Mouse (Mus musculus) stomach, postnatal 0 days (tissue): ENCODE results near the gene Ctnnbl1. TPM values are rescaled to one million over a fixed set of nuclear protein-coding genes. Genes with fewer than 3 reads are reported as not detected.

ENCODE experiments used
- ATAC-seq: fragments of 200-750 bp; cut with Nextera tagmentation; 2 replicates; pipeline ENCODE4 v1.8.0; 2017; ENCODE audit not compliant: low FRiP score, low TSS enrichment
- DNase-seq: peaks from one replicate; pipeline ENCODE4 v3.0.0-alpha.2; 2016; ENCODE audit warnings: low spot score
- H3K27ac ChIP-seq: fragments of 300-500 bp; sonication (generic); replicated peaks from 2 replicates; pipeline ENCODE4 v1.5.1; 2014; ENCODE audit warnings: mild to moderate bottlenecking, control low read depth
- H3K27me3 ChIP-seq: fragments of 300-500 bp; sonication (generic); 2 replicates; pipeline ENCODE4 v1.6.1; 2014; ENCODE audit warnings: low read length; ENCODE audit not compliant: control insufficient read depth, insufficient read depth
- H3K36me3 ChIP-seq: fragments of 300-500 bp; sonication (generic); 2 replicates; pipeline ENCODE4 v1.6.1; 2014; ENCODE audit warnings: low read length, mixed read lengths; ENCODE audit not compliant: control insufficient read depth, insufficient read depth
- H3K4me1 ChIP-seq: fragments of 300-500 bp; sonication (generic); replicated peaks from 2 replicates; pipeline ENCODE4 v1.6.1; 2014; ENCODE audit warnings: antibody characterized with exemption; ENCODE audit not compliant: control insufficient read depth, insufficient read depth
- H3K4me2 ChIP-seq: fragments of 300-500 bp; sonication (generic); replicated peaks from 2 replicates; pipeline ENCODE4 v1.6.1; 2014; ENCODE audit warnings: low read depth, mild to moderate bottlenecking, control low read depth, moderate library complexity
- H3K4me3 ChIP-seq: fragments of 300-500 bp; sonication (generic); 2 replicates; pipeline ENCODE4 v1.5.1; 2014; ENCODE audit warnings: low read depth, low read length, control low read depth
- H3K9ac ChIP-seq: fragments of 300-500 bp; sonication (generic); 2 replicates; pipeline ENCODE4 v1.6.1; 2014; ENCODE audit warnings: mild to moderate bottlenecking, low read length, control low read depth, mixed read lengths
- H3K9me3 ChIP-seq: fragments of 300-500 bp; sonication (generic); 2 replicates; pipeline ENCODE4 v1.6.1; 2016; ENCODE audit warnings: low read length; ENCODE audit not compliant: control insufficient read depth
- CTCF ChIP-seq: IDR thresholded peaks from 2 replicates; pipeline ENCODE4 v1.5.1; 2016; ENCODE audit warnings: antibody characterized with exemption, low read depth, mild to moderate bottlenecking, moderate library complexity
- EP300 ChIP-seq: optimal IDR thresholded peaks from 2 replicates; pipeline ENCODE3; 2016; ENCODE audit warnings: antibody characterized with exemption
- WGBS: fragments of 180-500 bp; shearing (Covaris S2); extraction: QIAGEN DNeasy Blood & Tissue Kit; methylation state at CpG from one replicate; pipeline ENCODE4 v1.1.7; 2014; 5-methylcytosine and 5-hydroxymethylcytosine counted together
- polyA plus RNA-seq: library from polyadenylated mRNA; unstranded; fragments of >200 nt; fragmentation: Nextera tagmentation; extraction: Ambion mirVana; gene quantifications from 2 replicates; pipeline ENCODE4 v1.2.1, GENCODE M21; 2015

The Ctnnbl1 gene
- polyA plus RNA-seq, 1 experiment from 2014 or later: 23.9 TPM

DNA sequence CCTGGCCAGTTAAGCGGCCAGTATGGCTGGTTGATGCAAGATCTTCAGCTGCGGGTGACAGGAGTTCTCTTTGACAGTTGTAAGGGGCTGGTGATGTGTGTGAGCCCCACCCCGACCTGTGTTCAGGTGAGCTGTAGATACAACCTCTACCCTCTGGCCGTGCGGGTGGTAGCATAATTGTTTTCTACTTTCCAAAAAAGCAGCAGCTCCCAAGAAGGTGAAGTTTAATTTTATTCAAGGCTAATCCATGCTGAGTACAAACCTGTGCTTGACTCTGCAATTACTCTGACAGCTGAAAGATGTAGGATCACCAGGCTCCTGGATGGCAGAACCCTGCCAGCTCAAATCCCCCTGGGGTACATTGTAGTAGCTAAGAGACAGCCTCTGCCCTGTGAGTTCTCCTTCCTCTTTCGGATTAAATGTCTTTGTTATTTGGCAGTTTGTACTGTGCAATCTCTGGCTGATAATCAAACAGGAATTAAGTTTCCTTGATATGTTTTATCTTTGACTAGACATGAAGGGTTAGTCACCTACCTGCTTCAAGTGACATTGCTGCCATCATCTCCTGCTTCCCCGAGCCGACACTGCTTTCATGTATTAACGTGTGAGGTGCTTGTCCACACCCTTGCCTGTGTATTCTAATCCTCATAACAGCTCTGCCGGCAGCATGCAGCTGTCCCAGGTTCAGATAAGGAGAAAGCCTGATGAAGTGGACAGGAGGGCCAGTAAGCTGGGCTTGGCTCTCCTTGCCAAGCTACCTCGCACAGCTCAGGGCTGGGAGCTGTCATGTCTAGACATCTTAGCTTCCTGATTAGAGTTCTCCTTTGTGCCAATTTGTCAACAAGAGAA is 77.1 kb downstream of the Ctnnbl1 start:
- TF ChIP-seq EP300 (no peak), CTCF (no peak)
- Histone ChIP-seq H3K36me3 (no peaks in the 10 kb centered on the region), H3K27ac (no peak overlapping the region), H3K4me3 (no peak overlapping the region), H3K27me3 (no peaks in the 10 kb centered on the region), H3K9ac (no peak overlapping the region), H3K4me1 (no peaks in the 10 kb centered on the region), H3K9me3 (no peaks in the 10 kb centered on the region), H3K4me2 (no peak overlapping the region)
- no peak for DNase-seq
- no peak for ATAC-seq
- WGBS: 50% methylated on average over 11 of the region's 11 CpGs

- 88% methylated on average over 2 of the region's 2 CpGs for WGBS
Measured at GRCm38 (mm10) chr2:157814965-157815283, 77.7 kb downstream of the Ctnnbl1 start.

DNA sequence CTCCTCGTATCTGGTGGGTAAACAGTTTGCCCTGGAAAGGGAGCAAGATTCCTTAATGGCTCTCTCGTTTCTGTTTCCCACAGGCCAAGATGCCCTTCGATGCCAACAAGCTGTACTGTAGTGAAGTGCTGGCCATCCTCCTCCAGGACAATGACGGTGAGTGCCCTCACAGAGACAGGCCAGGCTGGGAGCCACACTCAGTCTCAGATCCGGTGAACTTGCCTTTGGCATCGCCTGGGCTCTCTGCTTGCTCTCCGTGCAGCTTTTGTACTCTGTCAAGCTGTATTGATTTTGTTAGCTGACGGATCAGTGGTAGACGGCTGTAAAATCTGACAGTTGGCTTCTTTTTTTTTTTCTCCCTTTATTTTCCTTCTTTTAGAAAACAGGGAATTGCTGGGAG is 80.5 kb downstream of the Ctnnbl1 start:
- no peaks in the 10 kb centered on the region for H3K36me3 ChIP-seq

More at GRCm38 (mm10) chr2:157814965-157815283, 77.7 kb downstream of the Ctnnbl1 start:
- ATAC-seq (no peak), DNase-seq (no peak)
- Histone ChIP-seq H3K9ac (no peak overlapping the region), H3K27ac (no peak overlapping the region), H3K9me3 (no peaks in the 10 kb centered on the region), H3K4me1 (no peaks in the 10 kb centered on the region), H3K4me2 (no peak overlapping the region), H3K36me3 (no peaks in the 10 kb centered on the region), H3K27me3 (no peaks in the 10 kb centered on the region), H3K4me3 (no peak overlapping the region)
- no peak for TF ChIP-seq EP300
- no peak for TF ChIP-seq CTCF

DNA sequence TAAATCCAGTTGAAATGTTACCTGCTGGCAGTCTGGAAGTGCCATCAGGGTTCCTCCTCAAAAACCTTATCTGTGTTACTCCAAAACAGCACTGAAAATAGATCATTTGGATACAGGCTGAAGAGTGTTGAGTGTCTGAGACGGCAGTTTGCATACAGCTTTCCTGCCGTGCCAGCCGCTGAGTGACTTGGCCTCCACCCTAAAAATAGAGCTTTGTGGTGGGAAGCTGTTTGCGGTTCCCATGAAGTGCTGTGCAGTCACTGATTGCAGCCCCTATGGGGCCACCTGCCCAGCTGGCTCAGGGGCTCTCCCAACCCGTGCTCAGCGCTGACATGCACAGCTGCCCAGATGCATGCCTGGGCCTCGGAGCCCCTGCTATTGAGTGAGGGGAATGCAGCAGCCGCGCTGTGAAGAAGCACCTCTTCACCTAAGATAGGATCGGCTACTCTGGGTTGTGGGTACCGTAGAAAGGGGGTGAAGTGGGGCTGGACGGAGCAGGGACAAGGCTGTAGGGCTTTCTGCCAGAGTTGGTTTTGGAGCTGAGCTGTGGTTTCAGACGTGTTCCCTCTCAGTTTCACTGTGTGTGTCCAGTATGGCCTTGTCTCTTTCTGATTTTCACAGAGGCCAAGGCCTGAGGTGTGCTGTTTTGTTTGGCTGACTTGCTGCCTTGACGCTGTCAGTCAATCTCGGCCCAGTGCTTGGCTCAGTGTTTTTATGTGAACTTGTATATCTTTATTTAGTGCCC is 81.5 kb downstream of the Ctnnbl1 start:
- Histone ChIP-seq H3K9me3 (no peaks in the 10 kb centered on the region), H3K27ac (no peak overlapping the region), H3K4me2 (no peak overlapping the region), H3K4me1 (no peaks in the 10 kb centered on the region), H3K27me3 (no peaks in the 10 kb centered on the region), H3K9ac (no peak overlapping the region), H3K4me3 (no peak overlapping the region), H3K36me3 (no peaks in the 10 kb centered on the region)
- ATAC-seq (no peak), DNase-seq (no peak)
- 79% methylated on average over 15 of the region's 15 CpGs for WGBS
- TF ChIP-seq EP300: no peak
- TF ChIP-seq CTCF: no peak

More for the DNA sequence above, 80.5 kb downstream of the Ctnnbl1 start:
- no peaks in the 10 kb centered on the region for H3K9me3 ChIP-seq
- TF ChIP-seq EP300 (no peak), CTCF (no peak)
- H3K4me3 ChIP-seq: no peak overlapping the region
- no peak for DNase-seq
- H3K9ac ChIP-seq: no peak overlapping the region
- 73% methylated on average over 9 of the region's 9 CpGs for WGBS
- no peak overlapping the region for H3K4me2 ChIP-seq
- no peak overlapping the region for H3K27ac ChIP-seq
- no peaks in the 10 kb centered on the region for H3K4me1 ChIP-seq
- ATAC-seq: no peak
- no peaks in the 10 kb centered on the region for H3K27me3 ChIP-seq

DNA sequence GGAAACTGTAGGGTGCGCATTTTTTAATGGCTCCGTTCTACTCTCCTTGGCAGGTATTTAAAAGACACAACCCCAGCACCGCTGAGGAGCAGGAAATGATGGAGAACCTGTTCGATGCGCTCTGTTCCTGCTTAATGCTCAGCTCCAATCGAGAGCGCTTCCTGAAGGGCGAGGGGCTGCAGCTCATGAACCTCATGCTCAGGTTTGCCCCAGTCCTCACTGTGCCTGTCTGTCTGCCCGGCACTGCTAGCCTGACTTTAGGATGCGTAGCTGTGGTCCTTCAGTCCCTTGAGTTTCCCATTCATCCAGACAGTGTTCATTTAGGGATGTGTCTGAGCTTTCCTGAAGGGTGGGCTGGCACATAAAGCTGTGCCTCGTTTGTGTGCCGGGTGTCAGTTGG is 82.2 kb downstream of the Ctnnbl1 start:
- Histone ChIP-seq H3K36me3 (no peaks in the 10 kb centered on the region), H3K27me3 (no peaks in the 10 kb centered on the region), H3K4me1 (no peaks in the 10 kb centered on the region), H3K9me3 (no peaks in the 10 kb centered on the region), H3K4me3 (no peak overlapping the region), H3K4me2 (no peak overlapping the region), H3K9ac (no peak overlapping the region), H3K27ac (no peak overlapping the region)
- DNase-seq: no peak
- ATAC-seq: no peak
- 96% methylated on average over 12 of the region's 12 CpGs for WGBS
- TF ChIP-seq CTCF: no peak

- no peak overlapping the region for H3K4me2 ChIP-seq
- no peak for DNase-seq
- no peak for ATAC-seq
Measured at GRCm38 (mm10) chr2:157821259-157821658, 84.1 kb downstream of the Ctnnbl1 start.

More at GRCm38 (mm10) chr2:157821259-157821658, 84.1 kb downstream of the Ctnnbl1 start:
- no peaks in the 10 kb centered on the region for H3K9me3 ChIP-seq
- 80% methylated on average over 4 of the region's 4 CpGs for whole genome bisulfite sequencing
- H3K36me3 ChIP-seq: no peaks in the 10 kb centered on the region
- H3K27ac ChIP-seq: no peak overlapping the region
- no peak for TF ChIP-seq CTCF
- TF ChIP-seq EP300: no peak
- no peak overlapping the region for H3K4me3 ChIP-seq
- no peaks in the 10 kb centered on the region for H3K4me1 ChIP-seq
- no peak overlapping the region for H3K9ac ChIP-seq
- no peaks in the 10 kb centered on the region for H3K27me3 ChIP-seq
